Mouse (Mus musculus) liver, postnatal 0 days (tissue): ENCODE measurements at regions not wholly inside any gene's neighbourhood (a gene's known extent, or its start where the extent isn't known, plus 50 kb on each side); places are given as distances from the start of the nearest gene placed in this dataset.
"Not testable (repeated sequence)": the region's sequence is repeated elsewhere in the genome, so short reads cannot be mapped to it uniquely, and the experiment has no call there.

Source experiments
- CTCF ChIP-seq: sonication (generic); IDR thresholded peaks from 2 replicates; pipeline ENCODE4 v1.5.1; 2016; ENCODE audit warnings: antibody characterized with exemption, low read depth
- EP300 ChIP-seq: IDR thresholded peaks from 2 replicates; pipeline ENCODE4 v1.6.1; 2016; ENCODE audit warnings: antibody characterized with exemption, low read depth, mild to moderate bottlenecking

DNA sequence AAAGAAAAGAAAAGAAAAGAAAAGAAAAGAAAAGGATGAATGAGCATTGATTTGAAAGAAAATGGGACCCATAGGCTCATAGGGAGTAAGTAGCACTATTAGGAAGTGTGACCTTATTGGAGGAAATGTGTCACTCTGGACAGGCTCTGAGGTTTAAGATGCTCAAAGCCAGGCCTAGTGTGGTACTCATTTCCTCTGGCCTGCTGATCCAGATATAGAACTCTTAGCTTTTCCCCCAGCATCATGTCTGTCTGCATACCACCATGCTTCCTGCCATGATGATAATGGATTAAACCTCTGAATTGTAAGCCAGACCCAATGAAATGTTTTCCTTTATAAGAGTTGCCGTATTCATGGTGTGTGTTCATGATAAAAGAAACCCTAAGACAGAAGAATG lies 206.9 kb downstream of the Samd9l start:
- TF ChIP-seq CTCF, EP300: not testable (repeated sequence)
